Mouse (Mus musculus) fat pad, adult 2 months (tissue): ENCODE measurements at regions not wholly inside any gene's neighbourhood (a gene's known extent, or its start where the extent isn't known, plus 50 kb on each side); places are given as distances from the start of the nearest gene placed in this dataset.

Source experiments
- DNase-seq: peaks from one replicate; pipeline ENCODE4 v3.0.0-alpha.2; 2011; ENCODE audit warnings: low read depth, low spot score; ENCODE audit errors: extremely low read depth

GRCm38 (mm10) chr17:15311822-15312221 lies 64.8 kb downstream of the Dll1 start:
- no peak for DNase-seq

DNA sequence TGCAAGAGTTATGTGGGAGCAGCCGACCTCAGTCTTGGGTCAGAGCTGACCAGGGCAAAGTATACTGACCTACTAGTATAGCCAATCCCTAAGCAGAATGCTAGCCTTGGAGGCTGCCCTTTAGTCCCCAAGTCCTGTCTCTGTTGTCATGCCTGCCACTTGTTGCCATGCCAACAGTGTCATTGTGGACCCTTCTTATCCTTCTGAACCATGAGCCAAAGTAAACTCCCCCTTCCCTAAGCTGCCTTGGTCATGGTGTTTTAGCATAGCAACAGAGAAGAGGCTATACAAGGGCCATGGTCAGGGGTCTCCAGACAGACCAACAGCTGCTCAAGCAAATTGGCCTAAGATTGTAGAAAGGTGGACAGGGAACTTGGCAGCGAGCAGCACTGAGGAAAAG lies 66.2 kb downstream of the Dll1 start:
- no peak for DNase-seq

GRCm38 (mm10) chr17:15302110-15302509 lies 74.6 kb downstream of the Dll1 start:
- DNase-seq = no peak

GRCm38 (mm10) chr17:15299743-15300371 lies 76.8 kb downstream of the Dll1 start:
- no peak for DNase-seq

DNA sequence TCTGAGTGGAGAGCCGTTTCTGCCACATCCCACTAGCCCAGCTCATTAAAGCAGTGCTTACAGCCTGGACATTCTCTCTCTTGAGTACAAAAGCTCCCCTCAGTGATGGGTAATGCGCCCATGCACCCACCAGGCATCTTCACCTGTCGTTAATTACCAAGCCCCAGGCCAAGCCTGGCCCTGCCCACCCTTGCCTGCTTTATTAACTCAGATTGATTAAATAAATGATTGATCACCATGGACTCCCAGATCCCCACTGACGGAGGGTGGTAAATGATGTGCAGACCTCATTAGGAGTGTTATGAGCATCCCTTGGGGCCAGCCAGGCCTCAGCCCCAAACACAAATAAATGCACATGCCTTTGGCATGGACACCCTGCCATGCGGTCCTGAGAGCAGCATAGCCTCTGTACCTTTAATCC lies 82.5 kb downstream of the Dll1 start:
- no peak for DNase-seq

- no peak for DNase-seq
Observed at GRCm38 (mm10) chr17:15292490-15293070, 84.1 kb downstream of the Dll1 start.

- DNase-seq = no peak
Observed at GRCm38 (mm10) chr17:15291626-15292025, 85.0 kb downstream of the Dll1 start.

GRCm38 (mm10) chr17:15290326-15290725 lies 86.3 kb downstream of the Dll1 start:
- DNase-seq = no peak

DNA sequence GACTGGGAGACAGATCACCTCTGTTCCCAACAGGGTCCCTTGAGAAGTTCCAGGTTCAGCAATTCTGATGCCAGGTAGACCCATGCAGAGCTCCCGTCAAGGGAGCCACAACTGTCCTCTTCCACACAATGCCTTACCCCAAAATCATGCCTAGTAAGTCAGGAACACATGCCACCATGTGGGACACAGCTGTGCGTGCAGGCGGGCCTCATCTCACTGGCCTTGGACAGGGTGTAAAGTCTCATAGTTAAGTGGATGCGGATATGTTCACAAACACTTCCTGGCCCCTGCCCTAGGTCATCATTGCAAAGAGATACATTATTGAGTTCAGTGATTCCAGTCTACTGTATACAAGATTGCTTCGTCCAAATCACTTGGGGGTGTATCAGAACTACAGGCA lies 87.6 kb downstream of the Dll1 start:
- DNase-seq = no peak

- DNase-seq = no peak
Observed at GRCm38 (mm10) chr17:15288640-15289039, 88.0 kb downstream of the Dll1 start.

DNA sequence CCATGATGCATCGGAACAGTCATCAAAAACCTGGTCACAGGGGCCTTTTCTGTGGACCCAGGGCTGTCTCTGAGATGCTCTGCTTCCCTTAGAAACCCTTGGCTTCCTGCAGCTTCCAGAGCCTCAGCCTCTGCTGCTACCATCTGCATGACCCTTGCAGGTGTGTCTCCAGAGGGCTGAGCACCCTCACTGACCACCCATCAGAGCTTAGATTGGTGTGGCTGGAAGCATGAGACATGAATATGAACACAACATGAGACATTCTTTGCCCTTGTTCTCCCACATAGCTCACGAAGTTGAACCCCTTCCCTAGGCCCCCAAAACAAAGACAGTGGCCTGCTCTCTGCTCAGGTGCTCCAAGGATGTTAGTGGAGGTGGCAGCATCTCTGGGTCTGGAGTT lies 90.1 kb downstream of the Dll1 start:
- DNase-seq = no peak

DNA sequence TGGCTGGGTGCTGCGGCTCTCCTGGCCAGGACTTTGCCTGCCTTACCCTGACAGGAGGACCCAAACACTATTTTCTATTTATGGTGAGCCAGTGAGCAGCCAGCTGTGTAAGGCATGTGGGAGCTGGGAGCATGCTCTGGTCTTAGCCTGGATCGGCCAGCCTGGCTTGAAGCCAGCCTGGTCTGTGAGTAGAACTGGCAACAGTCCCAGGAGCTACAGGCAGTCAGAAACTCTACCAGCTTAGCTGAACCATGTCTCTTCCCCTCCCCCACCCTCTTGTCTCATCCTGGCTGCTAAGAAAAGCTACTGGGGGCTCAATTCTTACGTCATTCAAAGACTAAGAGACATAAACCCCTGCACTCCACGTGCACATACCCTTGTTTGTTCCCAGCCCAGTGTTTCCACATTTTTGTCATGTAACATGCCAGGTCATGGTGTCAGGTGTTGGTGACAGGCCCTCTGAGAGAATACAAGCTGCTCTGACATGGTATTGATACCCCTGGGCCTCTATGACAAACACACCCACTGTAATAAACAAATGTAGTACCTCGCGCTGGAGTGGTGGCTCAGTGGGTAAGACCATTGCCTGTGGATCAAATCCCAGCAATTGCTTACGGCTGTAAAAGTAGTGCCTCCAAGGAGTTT lies 91.2 kb downstream of the Dll1 start:
- no peak for DNase-seq

DNA sequence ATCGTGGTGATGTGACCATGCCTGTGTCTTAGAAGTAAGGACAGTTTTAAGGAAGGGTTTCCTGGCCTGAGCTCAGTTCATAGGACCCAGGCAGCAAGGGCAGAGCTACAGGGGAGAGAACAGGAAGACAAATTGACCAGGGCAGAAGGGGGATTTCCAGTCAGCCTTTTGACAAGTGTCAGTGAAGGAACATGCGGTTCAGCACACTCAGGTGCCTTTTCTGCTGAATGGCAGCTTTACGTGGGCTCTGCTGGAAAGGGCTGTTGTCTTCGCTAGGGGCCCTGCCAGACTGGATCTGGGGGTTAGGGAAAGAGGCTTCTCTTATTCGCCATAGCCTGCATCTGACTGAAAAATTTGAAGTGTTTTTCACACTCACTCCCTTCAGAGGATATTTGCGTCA lies 106.8 kb downstream of the Dll1 start:
- no peak for DNase-seq

- no peak for DNase-seq
Observed at GRCm38 (mm10) chr17:15269056-15269612, 107.5 kb downstream of the Dll1 start.

DNA sequence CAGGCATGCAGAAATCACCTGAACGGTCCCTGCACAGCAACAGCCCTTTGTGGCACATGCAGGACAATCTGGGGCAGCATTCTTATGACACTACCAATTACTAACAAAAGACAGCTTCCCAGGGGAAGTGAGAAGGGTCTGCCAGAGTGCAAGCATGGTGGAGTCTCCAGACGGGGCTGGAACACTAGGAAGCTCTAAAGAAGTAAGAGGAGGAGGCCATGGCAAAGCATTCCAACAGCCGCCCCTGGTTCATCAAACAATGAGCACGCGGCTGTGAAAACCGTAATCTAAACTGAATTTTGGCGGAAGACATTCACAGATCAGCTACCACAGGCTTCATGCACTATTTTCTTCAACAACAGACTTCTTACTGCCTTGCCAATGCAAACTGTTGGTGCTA lies 109.0 kb downstream of the Dll1 start:
- no peak for DNase-seq

DNA sequence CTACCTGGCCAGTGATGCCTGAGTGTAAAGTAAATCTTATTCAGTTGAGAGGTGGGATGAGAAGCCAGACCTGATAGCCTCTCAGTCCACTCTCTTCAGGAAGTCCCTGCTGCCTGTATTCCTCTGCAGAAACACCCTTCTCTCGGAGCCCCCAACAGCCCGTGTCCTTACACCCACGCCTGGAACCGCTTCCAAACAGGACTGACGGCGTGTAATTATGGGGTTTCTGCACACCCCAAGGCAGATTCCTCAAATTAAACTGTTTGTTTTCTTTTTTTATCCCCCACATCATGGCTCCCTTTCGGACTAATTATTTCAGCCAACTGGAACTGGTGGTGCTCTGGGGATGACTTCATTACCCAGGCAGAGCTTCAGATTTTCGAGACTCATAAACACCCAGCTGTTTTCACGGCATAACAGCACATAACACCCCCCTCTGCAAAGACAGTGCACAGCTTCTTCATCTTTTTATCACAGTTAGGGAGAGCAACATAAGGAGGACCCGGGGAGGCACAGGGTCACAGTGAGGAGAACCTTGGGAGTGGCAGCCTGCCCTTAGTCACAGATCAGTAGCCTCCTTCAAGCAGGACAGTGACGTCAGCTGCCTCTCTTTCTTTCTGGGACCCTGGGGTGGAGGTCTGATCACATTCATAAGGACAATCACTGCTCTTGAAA lies 117.1 kb downstream of the Dll1 start:
- DNase-seq = peak; percentile 8

- DNase-seq = no peak
Observed at GRCm38 (mm10) chr17:15255874-15256273, 120.8 kb downstream of the Dll1 start.

DNA sequence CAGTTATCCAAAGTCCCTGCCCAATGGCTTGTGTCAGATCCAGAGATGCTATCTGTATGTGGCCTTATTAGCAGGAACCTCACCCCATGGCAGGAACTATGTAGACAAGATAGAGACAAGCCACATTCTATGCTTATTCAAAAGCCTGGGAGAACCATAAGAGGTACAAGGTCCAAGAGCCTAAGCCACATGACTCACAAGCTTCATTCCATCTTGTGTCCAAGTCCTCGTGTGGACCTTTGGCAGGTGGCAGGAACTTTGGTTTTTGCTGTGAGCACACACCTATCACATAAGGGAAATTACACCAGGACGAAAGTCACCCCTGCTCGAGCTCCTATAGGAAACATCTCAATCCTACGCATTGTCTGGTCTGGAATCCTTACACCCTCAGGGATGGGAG lies 122.9 kb downstream of the Dll1 start:
- no peak for DNase-seq

DNA sequence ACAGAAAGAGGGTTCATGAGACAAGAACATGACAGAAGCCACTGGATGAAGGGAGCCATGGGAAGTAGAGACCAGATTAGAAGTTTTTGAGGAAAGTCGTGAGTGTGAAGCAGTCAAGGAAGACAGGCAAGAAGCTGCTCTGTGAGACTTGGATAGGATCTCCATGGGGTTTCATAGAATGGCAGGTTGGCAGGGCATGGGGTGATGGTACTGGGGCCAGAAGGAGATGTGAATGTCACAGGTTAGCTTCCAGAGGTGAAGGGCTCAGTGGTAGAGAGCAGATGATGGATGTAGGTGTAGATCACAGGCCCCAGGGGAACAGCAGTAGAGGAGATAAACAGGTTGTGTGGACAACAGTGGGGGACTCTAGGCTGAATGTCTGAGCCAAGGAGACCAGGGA lies 123.4 kb downstream of the Dll1 start:
- DNase-seq = no peak

- DNase-seq = no peak
Observed at GRCm38 (mm10) chr17:15252187-15252586, 124.5 kb downstream of the Dll1 start.

DNA sequence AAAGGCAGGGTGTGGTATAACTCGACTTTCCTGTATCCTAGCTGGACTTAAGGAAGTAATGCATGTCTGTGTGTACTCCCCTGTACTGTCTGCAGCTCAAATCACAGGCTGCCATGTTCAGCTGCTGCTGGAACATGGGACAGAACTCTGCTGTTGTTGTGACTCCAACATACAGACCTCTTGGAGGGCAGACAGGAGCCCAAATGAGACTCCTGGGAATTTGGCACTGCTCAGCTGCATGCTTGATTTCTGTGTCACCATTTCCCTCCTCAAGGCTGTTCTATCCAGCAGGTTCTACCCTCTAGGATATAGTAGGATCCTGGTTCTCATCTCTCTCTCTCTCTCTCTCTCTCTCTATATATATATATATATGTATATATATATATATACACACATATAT lies 125.0 kb downstream of the Dll1 start:
- DNase-seq = no peak

- DNase-seq = no peak
Observed at GRCm38 (mm10) chr17:15248417-15248791, 128.3 kb downstream of the Dll1 start.
